Mouse (Mus musculus): Measurements from ENCODE around the gene Pjvk. TPM values are rescaled to one million over a fixed set of nuclear protein-coding genes. Genes with fewer than 3 reads are reported as not detected.

Pjvk gene
- polyA plus RNA-seq, 1 experiment from 2014 or later, result not detected

- Histone ChIP-seq H3K9ac (no peak overlapping the region), H3K27ac (no peak overlapping the region), H3K4me1 (replicated peaks) (peaks cover 11% of the 10 kb centered on the region), H3K4me2 (no peak overlapping the region), H3K27me3 (no peaks in the 10 kb centered on the region), H3K4me3 (replicated peaks) (no peak overlapping the region), H3K9me3 (replicated peaks) (no peaks in the 10 kb centered on the region), H3K36me3 (peaks cover 76% of the 10 kb centered on the region)
- no peak for ATAC-seq (ENCODE audit: low read depth)
- 85% methylated on average over 3 of the region's 3 CpGs for WGBS (ENCODE audit: insufficient replicate concordance)
- DNase-seq, result no peak
These were observed 38.7 kb downstream of the Pjvk start for GRCm38 (mm10) chr2:76686986-76687385.

- DNase-seq (no peak), ATAC-seq (ENCODE audit: low read depth) (no peak)
- WGBS (ENCODE audit: insufficient replicate concordance), result 58% methylated on average over 3 of the region's 3 CpGs
These were observed 39.3 kb downstream of the Pjvk start for GRCm38 (mm10) chr2:76687608-76688007.

GRCm38 (mm10) chr2:76688162-76688561 is 39.9 kb downstream of the Pjvk start:
- Histone ChIP-seq H3K36me3 (peaks cover 75% of the 10 kb centered on the region), H3K9ac (no peak overlapping the region), H3K27ac (no peak overlapping the region), H3K4me3 (replicated peaks) (no peak overlapping the region), H3K4me2 (no peak overlapping the region), H3K9me3 (replicated peaks) (no peaks in the 10 kb centered on the region), H3K27me3 (no peaks in the 10 kb centered on the region), H3K4me1 (replicated peaks) (peaks cover 11% of the 10 kb centered on the region)
- no peak for DNase-seq
- 47% methylated on average over 7 of the region's 7 CpGs for WGBS (ENCODE audit: insufficient replicate concordance)
- peak; percentile 50 for ATAC-seq (ENCODE audit: low read depth)

More at GRCm38 (mm10) chr2:76687608-76688007, 39.3 kb downstream of the Pjvk start:
- no peak overlapping the region for H3K27ac ChIP-seq
- H3K4me1 ChIP-seq (replicated peaks), result peaks cover 11% of the 10 kb centered on the region
- peaks cover 75% of the 10 kb centered on the region for H3K36me3 ChIP-seq
- H3K9me3 ChIP-seq (replicated peaks), result no peaks in the 10 kb centered on the region
- no peak overlapping the region for H3K4me3 ChIP-seq (replicated peaks)
- no peak overlapping the region for H3K9ac ChIP-seq
- no peak overlapping the region for H3K4me2 ChIP-seq
- H3K27me3 ChIP-seq, result no peaks in the 10 kb centered on the region

- Histone ChIP-seq H3K4me2 (no peak overlapping the region), H3K27ac (peak overlapping the region; percentile 39; the same call in 1 of the 2 replicates), H3K27me3 (no peaks in the 10 kb centered on the region), H3K4me3 (replicated peaks) (no peak overlapping the region), H3K36me3 (peaks cover 75% of the 10 kb centered on the region), H3K9ac (no peak overlapping the region), H3K9me3 (replicated peaks) (no peaks in the 10 kb centered on the region), H3K4me1 (replicated peaks) (peaks cover 11% of the 10 kb centered on the region)
- WGBS (ENCODE audit: insufficient replicate concordance), result 61% methylated on average over 12 of the region's 12 CpGs
- no peak; the same call in 1 of the 2 replicates for ATAC-seq (ENCODE audit: low read depth)
- no peak for DNase-seq
These were observed 42.3 kb downstream of the Pjvk start for GRCm38 (mm10) chr2:76690436-76691204.

- no peak overlapping the region for H3K4me3 ChIP-seq (replicated peaks)
- ATAC-seq (ENCODE audit: low read depth) (no peak), DNase-seq (no peak)
- no peaks in the 10 kb centered on the region for H3K4me1 ChIP-seq (replicated peaks)
- no peak overlapping the region for H3K9ac ChIP-seq
- H3K27ac ChIP-seq, result no peak overlapping the region
- H3K27me3 ChIP-seq, result no peaks in the 10 kb centered on the region
- H3K4me2 ChIP-seq, result no peak overlapping the region
- no peaks in the 10 kb centered on the region for H3K9me3 ChIP-seq (replicated peaks)
- H3K36me3 ChIP-seq, result peaks cover 53% of the 10 kb centered on the region
- WGBS (ENCODE audit: insufficient replicate concordance), result 71% methylated on average over 5 of the region's 5 CpGs
These were observed 45.5 kb downstream of the Pjvk start for GRCm38 (mm10) chr2:76693765-76694164.

GRCm38 (mm10) chr2:76695290-76695689 is 47.0 kb downstream of the Pjvk start:
- H3K4me3 ChIP-seq (replicated peaks), result no peak overlapping the region
- no peaks in the 10 kb centered on the region for H3K27me3 ChIP-seq
- no peak overlapping the region for H3K9ac ChIP-seq
- WGBS (ENCODE audit: insufficient replicate concordance), result 56% methylated on average over 6 of the region's 6 CpGs
- no peak for ATAC-seq (ENCODE audit: low read depth)
- no peaks in the 10 kb centered on the region for H3K4me1 ChIP-seq (replicated peaks)
- no peak overlapping the region for H3K4me2 ChIP-seq
- DNase-seq, result no peak
- H3K36me3 ChIP-seq, result peaks cover 48% of the 10 kb centered on the region
- H3K27ac ChIP-seq, result no peak overlapping the region
- no peaks in the 10 kb centered on the region for H3K9me3 ChIP-seq (replicated peaks)

- ATAC-seq (ENCODE audit: low read depth) (no peak), DNase-seq (no peak)
- Histone ChIP-seq H3K4me1 (replicated peaks) (no peaks in the 10 kb centered on the region), H3K4me2 (no peak overlapping the region), H3K4me3 (replicated peaks) (no peak overlapping the region), H3K27ac (no peak overlapping the region), H3K36me3 (peaks cover 6% of the 10 kb centered on the region; the same call in 1 of the 2 replicates), H3K27me3 (no peaks in the 10 kb centered on the region), H3K9ac (no peak overlapping the region), H3K9me3 (replicated peaks) (no peaks in the 10 kb centered on the region)
- WGBS (ENCODE audit: insufficient replicate concordance), result 75% methylated on average over 3 of the region's 3 CpGs
These were observed 53.9 kb downstream of the Pjvk start for GRCm38 (mm10) chr2:76702188-76702587.

GRCm38 (mm10) chr2:76702751-76703150 is 54.5 kb downstream of the Pjvk start:
- no peak for ATAC-seq (ENCODE audit: low read depth)
- Histone ChIP-seq H3K9ac (no peak overlapping the region), H3K4me2 (no peak overlapping the region), H3K36me3 (peaks cover under 1% of the 10 kb centered on the region; the same call in 1 of the 2 replicates), H3K4me1 (replicated peaks) (no peaks in the 10 kb centered on the region), H3K27ac (no peak overlapping the region), H3K4me3 (replicated peaks) (no peak overlapping the region), H3K27me3 (no peaks in the 10 kb centered on the region), H3K9me3 (replicated peaks) (no peaks in the 10 kb centered on the region)
- WGBS (ENCODE audit: insufficient replicate concordance), result 71% methylated on average over 5 of the region's 5 CpGs
- DNase-seq, result no peak

GRCm38 (mm10) chr2:76705655-76706054 is 57.4 kb downstream of the Pjvk start:
- Histone ChIP-seq H3K4me1 (replicated peaks) (no peaks in the 10 kb centered on the region), H3K4me2 (no peak overlapping the region), H3K9me3 (replicated peaks) (peaks cover 24% of the 10 kb centered on the region), H3K4me3 (replicated peaks) (no peak overlapping the region), H3K36me3 (peaks cover 5% of the 10 kb centered on the region), H3K27ac (no peak overlapping the region), H3K27me3 (no peaks in the 10 kb centered on the region), H3K9ac (no peak overlapping the region)
- DNase-seq (no peak), ATAC-seq (ENCODE audit: low read depth) (no peak)
- 82% methylated on average over 13 of the region's 13 CpGs for WGBS (ENCODE audit: insufficient replicate concordance)

Other genes starting within 250 kb of the Pjvk start
- 0.43 and 0.70 TPM in 2 replicates for gene Osbpl6, start 242.0 kb upstream of the Pjvk start, polyA plus RNA-seq (2015; fragmentation: Nextera tagmentation; extraction: Ambion mirVana)
- 9.6 and 11.5 TPM in 2 replicates for gene Prkra, start 461 bp upstream of the Pjvk start, polyA plus RNA-seq (2015; fragmentation: Nextera tagmentation; extraction: Ambion mirVana)
- gene Fkbp7, start 24.6 kb downstream of the Pjvk start, polyA plus RNA-seq (2015; fragmentation: Nextera tagmentation; extraction: Ambion mirVana), result 6.4 and 7.1 TPM in 2 replicates
- 3.8 and 4.2 TPM in 2 replicates for gene Plekha3, start 26.8 kb downstream of the Pjvk start, polyA plus RNA-seq (2015; fragmentation: Nextera tagmentation; extraction: Ambion mirVana)